Mouse (Mus musculus) midbrain, embryonic 11.5 days (tissue): ENCODE results near the gene Tmem150c. TPM values are rescaled to one million over a fixed set of nuclear protein-coding genes. Genes with fewer than 3 reads are reported as not detected.

ENCODE experiments used
- ATAC-seq: fragments of 200-750 bp; cut with Nextera tagmentation; 2 replicates; pipeline ENCODE4 v1.8.0; 2017; ENCODE audit warnings: moderate TSS enrichment, moderate library complexity; ENCODE audit not compliant: low FRiP score
- DNase-seq: peaks from one replicate; pipeline ENCODE4 v3.0.0; 2015; ENCODE audit warnings: low spot score; ENCODE audit errors: missing footprints
- H3K27ac ChIP-seq: fragments of 300-500 bp; sonication (generic); 2 replicates; pipeline ENCODE4 v1.5.1; 2014; ENCODE audit warnings: low read depth, low read length
- H3K27me3 ChIP-seq: fragments of 300-500 bp; sonication (generic); 2 replicates; pipeline ENCODE4 v1.6.1; 2014; ENCODE audit warnings: mild to moderate bottlenecking, low read length, moderate library complexity, mixed read lengths; ENCODE audit not compliant: control insufficient read depth, insufficient read depth
- H3K36me3 ChIP-seq: fragments of 300-500 bp; sonication (generic); 2 replicates; pipeline ENCODE4 v1.6.1; 2014; ENCODE audit warnings: mild to moderate bottlenecking, low read length, moderate library complexity, mixed read lengths; ENCODE audit not compliant: control insufficient read depth, insufficient read depth
- H3K4me1 ChIP-seq: fragments of 300-500 bp; sonication (generic); 2 replicates; pipeline ENCODE4 v1.6.1; 2014; ENCODE audit warnings: low read length; ENCODE audit not compliant: control insufficient read depth, insufficient read depth
- H3K4me2 ChIP-seq: fragments of 300-500 bp; sonication (generic); 2 replicates; pipeline ENCODE4 v1.6.1; 2014; ENCODE audit warnings: mild to moderate bottlenecking, moderate library complexity
- H3K4me3 ChIP-seq: fragments of 300-500 bp; sonication (generic); 2 replicates; pipeline ENCODE4 v1.5.1; 2014; ENCODE audit warnings: low read depth, low read length
- H3K9ac ChIP-seq: fragments of 300-500 bp; sonication (generic); 2 replicates; pipeline ENCODE4 v1.6.1; 2014; ENCODE audit warnings: low read length
- H3K9me3 ChIP-seq: fragments of 300-500 bp; sonication (generic); 2 replicates; pipeline ENCODE4 v1.6.1; 2016; ENCODE audit warnings: low read length; ENCODE audit not compliant: control insufficient read depth
- WGBS: fragments of 180-500 bp; shearing (Covaris S2); extraction: QIAGEN DNeasy Blood & Tissue Kit; methylation state at CpG from one replicate; pipeline ENCODE4 v1.1.7; 2014; 5-methylcytosine and 5-hydroxymethylcytosine counted together
- polyA plus RNA-seq: library from polyadenylated mRNA; unstranded; fragments of >200 nt; fragmentation: Nextera tagmentation; extraction: Ambion mirVana; gene quantifications from 2 replicates; pipeline ENCODE4 v1.2.1, GENCODE M21; 2014

Gene Tmem150c
- polyA plus RNA-seq, 1 experiment from 2014 or later: 3.0 TPM

GRCm38 (mm10) chr5:100036681-100037080 is 122.9 kb downstream of the Tmem150c start:
- Histone ChIP-seq H3K9me3 (no peaks in the 10 kb centered on the region), H3K4me1 (peaks cover 25% of the 10 kb centered on the region), H3K4me3 (peak overlapping the region; percentile 98), H3K27me3 (no peaks in the 10 kb centered on the region), H3K36me3 (peaks cover 18% of the 10 kb centered on the region), H3K27ac (no peak overlapping the region), H3K4me2 (peak overlapping the region; percentile 97), H3K9ac (peak overlapping the region; percentile 100)
- 28% methylated on average over 7 of the region's 7 CpGs for WGBS
- no peak for ATAC-seq
- no peak for DNase-seq

DNA sequence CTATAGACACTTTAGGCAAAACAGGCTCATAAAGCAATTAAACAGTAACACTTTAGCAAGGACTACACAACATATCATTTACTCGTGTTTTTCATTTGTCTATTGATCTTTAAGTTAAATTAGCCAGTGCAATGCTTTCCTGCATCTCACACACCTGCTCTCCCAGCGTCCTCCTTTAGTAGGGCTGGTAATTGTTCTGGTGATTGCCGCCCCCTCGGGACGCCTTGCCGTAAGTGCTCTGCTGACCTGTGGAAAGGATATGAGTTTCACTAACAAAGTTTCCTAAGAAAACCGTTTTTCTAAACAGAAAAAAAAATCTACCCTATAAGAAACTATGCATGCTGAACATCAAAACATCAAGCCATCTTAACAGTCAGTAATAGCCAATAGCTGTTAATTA is 123.7 kb downstream of the Tmem150c start:
- no peak overlapping the region for H3K9ac ChIP-seq
- H3K27me3 ChIP-seq: no peaks in the 10 kb centered on the region
- no peaks in the 10 kb centered on the region for H3K9me3 ChIP-seq
- H3K4me2 ChIP-seq: peak overlapping the region; percentile 97; the same call in 1 of the 2 replicates
- WGBS: 62% methylated on average over 7 of the region's 7 CpGs
- DNase-seq: no peak
- ATAC-seq: no peak
- H3K36me3 ChIP-seq: peaks cover 18% of the 10 kb centered on the region
- peaks cover 23% of the 10 kb centered on the region for H3K4me1 ChIP-seq
- H3K27ac ChIP-seq: no peak overlapping the region
- H3K4me3 ChIP-seq: peak overlapping the region; percentile 98; the same call in 1 of the 2 replicates

DNA sequence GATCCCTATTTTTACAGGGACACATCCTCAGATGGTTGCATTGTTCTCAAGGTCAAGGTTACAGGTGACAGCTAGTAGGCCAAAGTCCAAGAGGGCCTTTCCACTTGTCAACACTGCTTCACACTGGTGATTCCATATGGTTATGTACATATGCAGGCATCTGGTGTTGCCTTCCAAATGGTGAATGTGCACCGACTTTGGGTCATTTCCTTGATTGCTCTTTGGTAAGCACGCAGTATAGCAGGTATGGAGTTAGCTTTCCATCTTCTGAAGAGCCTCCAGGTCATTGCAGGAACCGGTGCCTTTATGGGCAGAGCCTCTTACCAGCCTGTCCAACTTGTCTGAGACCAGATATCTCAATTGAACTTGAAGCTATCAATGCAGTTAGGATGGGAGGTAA is 127.0 kb downstream of the Tmem150c start:
- 74% methylated on average over 3 of the region's 3 CpGs for WGBS
- Histone ChIP-seq H3K9ac (no peak overlapping the region), H3K27ac (no peak overlapping the region), H3K4me3 (no peak overlapping the region), H3K27me3 (no peaks in the 10 kb centered on the region), H3K36me3 (peaks cover 18% of the 10 kb centered on the region), H3K4me1 (peaks cover 18% of the 10 kb centered on the region), H3K9me3 (no peaks in the 10 kb centered on the region), H3K4me2 (no peak overlapping the region)
- peak; percentile 91 for DNase-seq
- ATAC-seq: no peak

DNA sequence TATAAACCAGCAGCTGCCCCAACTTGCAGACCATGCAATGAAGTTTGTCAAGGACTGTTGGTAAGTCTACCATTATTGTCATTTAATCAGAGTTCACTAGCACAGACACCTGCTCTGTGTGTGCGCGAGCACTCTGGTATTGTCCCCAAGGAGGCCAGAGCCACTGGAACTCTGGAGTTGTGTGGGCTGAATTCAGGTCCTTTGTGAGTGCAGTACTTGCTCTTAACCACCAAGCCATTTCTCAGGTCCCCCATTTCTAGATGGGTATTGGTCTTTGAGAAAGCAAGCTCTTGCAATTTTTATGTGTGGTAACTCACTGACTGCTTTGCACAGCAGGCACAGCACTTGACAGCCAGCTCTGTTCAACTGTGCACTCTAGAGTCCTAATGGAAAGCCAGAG is 127.5 kb downstream of the Tmem150c start:
- DNase-seq: peak; percentile 92
- Histone ChIP-seq H3K4me1 (peaks cover 16% of the 10 kb centered on the region), H3K36me3 (peaks cover 15% of the 10 kb centered on the region), H3K9me3 (no peaks in the 10 kb centered on the region), H3K27ac (no peak overlapping the region), H3K9ac (no peak overlapping the region), H3K4me2 (no peak overlapping the region), H3K4me3 (no peak overlapping the region), H3K27me3 (no peaks in the 10 kb centered on the region)
- ATAC-seq: peak; percentile 31; the same call in 1 of the 2 replicates
- 92% methylated on average over 2 of the region's 2 CpGs for WGBS

DNA sequence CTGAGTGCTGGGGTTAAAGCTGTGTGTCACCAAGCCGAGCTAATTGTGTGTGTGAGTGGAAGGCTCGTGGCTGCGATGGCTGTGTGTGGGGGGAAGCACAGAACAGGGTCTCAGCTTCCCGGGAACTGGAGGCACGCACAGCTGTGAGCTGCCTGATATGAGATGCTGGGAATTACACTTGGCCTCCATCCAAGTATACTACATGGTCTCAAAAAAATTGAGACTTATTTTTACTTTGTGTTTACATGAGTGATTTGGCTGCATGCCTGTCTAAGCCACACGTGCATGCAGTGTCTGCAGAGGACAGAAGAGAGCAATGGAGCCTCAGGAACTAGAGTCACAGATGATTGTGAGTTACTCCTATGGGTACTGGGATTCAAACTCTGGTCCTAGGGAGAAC is 129.5 kb downstream of the Tmem150c start:
- no peak for DNase-seq
- peak; percentile 54 for ATAC-seq

More for the DNA sequence above, 129.5 kb downstream of the Tmem150c start:
- Histone ChIP-seq H3K9me3 (no peaks in the 10 kb centered on the region), H3K4me2 (no peak overlapping the region), H3K9ac (no peak overlapping the region), H3K27me3 (no peaks in the 10 kb centered on the region), H3K4me1 (0 out of 2 replicates have a peak, but pooled peaks cover 3% of the 10 kb centered on the region), H3K27ac (no peak overlapping the region), H3K4me3 (no peak overlapping the region), H3K36me3 (peaks cover 8% of the 10 kb centered on the region)
- 68% methylated on average over 6 of the region's 6 CpGs for WGBS

Other genes starting within 250 kb of the Tmem150c start
- 282 and 289 TPM in 2 replicates for gene Hnrnpd, start 180.9 kb downstream of the Tmem150c start, polyA plus RNA-seq
- gene 4930524J08Rik, start 180.7 kb downstream of the Tmem150c start, polyA plus RNA-seq: 2.0 and 2.3 TPM in 2 replicates
- 289 and 297 TPM in 2 replicates for gene Hnrnpdl, start 120.1 kb downstream of the Tmem150c start, polyA plus RNA-seq
- gene Enoph1, start 119.8 kb downstream of the Tmem150c start, polyA plus RNA-seq: 43.2 and 44.5 TPM in 2 replicates